Mouse (Mus musculus): Measurements from ENCODE around the gene Morc3. TPM values are rescaled to one million over a fixed set of nuclear protein-coding genes. Genes with fewer than 3 reads are reported as not detected.

The Morc3 gene
- polyA plus RNA-seq (2017; shearing (Covaris generic)), result 10 to 100 TPM; 78.1 to 84.6 (median 80.9) TPM

DNA sequence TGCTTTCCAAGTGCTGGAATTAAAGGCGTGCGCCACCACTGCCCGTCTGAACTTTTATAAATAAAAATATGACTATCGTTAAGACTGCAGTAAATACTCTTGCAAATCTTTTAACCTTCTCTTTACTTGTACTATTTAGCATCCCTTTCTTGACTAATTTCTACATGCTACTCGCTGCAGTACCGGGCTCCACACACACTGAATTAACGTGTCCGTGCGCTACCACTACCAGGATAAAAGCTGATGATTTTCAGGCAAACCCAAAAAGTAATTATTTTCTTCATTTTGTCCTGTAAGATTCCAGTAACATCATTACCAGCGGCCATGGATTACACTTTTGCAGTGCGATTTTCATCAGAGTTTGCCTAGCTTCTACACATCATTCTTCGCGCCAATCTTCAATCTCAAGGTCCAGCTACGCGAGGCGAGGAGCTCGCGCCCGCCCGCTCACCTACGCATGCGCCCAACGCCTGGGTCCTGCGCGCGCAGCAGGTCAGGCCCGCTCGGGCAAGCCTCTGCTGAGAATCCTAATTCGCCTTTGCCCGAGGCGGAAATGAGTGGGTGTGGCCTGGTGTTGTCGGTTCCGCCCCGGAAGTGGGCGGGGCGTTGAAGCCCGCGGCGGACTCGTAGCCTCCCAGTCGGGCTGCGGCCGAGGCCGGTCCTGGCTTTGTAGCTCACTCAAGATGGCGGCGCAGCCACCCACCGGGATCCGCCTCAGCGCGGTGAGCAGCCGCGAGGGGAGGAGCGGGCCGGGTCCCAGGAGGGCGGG lies at the start of gene Morc3:
Morc3 (plus strand) TSS at position 495 of the 769 bp plus-strand sequence.
- peak; percentile 94 for ATAC-seq

DNA sequence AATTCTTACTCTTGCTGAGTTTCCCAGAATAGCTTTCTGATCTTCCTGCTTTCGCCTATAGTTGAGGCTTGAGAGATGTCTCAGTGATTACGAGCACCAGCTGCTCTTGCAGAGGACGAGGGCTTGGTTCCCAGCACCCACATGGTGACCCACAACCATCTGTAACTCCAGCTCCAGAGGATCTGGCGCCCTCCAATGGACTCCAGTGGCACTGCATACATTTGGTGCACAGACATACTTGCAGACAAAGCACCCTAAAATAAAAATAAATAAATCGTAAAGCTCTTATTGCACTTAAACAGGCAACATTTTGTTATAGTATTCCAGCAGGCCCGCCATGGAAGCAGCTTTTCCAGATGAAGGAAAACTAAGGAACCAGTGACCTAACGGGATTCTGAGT lies 47.7 kb upstream of the Morc3 start:
- ATAC-seq, result no peak

DNA sequence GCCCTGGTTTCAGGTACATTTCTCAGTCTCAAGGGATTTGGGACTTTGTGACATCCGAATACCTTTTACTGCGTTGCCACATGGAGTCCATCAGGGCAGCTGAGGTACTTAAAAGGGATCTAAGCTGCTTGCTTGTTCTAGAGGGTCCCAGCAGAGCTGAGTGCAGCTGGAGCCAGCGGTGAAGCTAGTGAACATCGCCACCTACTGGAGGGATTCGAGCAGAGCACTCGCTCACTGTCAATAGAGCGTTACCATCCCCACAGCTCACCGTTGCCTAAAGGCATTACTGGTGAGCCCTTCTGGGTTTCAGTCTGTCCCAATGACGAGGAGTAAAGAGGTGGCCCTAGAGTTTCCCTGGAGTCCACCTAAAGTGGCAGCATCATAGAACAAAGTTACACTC lies 46.1 kb upstream of the Morc3 start:
- ATAC-seq, result peak; percentile 64

DNA sequence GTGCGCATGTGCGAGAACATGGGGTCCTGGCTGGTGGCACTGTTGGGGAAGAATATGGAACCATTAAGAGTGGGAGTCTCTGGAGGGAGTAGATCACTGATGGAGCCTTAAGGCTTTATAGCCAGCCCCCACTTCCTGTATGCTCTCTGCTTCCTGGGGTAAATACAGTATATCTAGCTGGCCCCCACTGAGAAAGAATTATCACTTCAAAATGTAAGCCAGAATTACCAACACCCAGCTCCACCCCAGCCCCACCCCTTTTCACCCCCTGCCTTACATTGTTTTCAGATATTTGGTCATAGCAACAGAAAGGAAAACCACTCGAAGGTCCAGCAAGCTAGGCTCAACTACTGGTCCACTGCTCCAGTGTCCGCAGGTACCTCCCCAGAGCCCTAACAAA lies 43.5 kb upstream of the Morc3 start:
- no peak for ATAC-seq

DNA sequence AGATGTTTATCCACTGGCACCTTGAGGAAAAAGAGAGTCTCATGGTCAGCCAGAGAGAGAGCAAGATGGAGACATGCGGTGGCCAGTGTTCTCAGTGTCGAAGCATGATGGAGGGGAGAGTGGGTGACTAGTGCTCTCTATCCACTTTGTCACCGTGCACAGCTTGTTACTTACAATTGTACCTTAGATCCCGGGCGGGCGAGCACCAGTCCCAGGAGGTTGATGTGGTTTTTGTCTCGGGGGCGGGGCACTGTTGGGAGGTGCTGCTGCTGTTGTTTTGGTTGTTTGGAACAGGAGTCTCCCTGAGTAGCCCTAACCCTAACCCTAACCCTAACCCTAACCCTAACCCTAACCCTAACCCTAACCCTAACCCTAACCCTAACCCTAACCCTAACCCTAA lies 43.0 kb upstream of the Morc3 start:
- ATAC-seq, result no peak

DNA sequence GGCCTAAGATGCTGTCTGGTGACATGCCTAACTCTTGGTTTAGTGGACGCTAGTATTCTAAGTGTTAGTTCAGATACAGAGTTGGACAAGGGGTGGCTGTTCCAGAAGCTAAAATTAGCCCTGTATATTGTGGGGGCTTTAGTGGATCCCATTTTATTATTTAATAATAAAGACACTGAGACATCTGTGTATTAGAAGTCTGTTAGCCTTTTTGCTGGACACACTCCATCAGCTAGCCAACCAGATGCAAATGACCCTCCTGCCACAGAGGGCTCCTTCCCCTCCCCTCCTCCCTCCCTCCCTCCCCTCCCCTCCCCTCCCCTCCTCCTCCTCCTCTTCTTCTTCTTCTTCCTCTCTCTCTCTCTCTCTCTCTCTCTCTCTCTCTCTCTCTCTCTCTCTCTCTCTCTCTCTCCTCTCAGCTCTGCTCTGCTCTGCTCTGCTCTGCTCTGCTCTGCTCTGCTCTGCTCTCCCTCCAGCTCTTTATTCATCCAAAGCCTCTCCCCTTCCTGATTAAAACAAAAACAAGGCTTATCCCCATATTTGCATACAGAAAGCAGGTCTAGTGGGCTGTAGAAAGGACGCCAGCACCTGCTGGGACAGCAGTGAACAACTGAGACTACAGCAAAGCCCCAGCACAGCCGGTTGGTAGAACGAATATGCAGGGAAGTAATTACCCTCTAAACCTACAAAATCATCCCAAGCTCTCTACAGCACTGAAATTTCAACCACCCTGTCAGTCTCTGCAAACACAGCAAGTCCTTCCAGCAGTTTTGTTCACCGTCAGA lies 41.8 kb upstream of the Morc3 start:
- no peak for ATAC-seq

DNA sequence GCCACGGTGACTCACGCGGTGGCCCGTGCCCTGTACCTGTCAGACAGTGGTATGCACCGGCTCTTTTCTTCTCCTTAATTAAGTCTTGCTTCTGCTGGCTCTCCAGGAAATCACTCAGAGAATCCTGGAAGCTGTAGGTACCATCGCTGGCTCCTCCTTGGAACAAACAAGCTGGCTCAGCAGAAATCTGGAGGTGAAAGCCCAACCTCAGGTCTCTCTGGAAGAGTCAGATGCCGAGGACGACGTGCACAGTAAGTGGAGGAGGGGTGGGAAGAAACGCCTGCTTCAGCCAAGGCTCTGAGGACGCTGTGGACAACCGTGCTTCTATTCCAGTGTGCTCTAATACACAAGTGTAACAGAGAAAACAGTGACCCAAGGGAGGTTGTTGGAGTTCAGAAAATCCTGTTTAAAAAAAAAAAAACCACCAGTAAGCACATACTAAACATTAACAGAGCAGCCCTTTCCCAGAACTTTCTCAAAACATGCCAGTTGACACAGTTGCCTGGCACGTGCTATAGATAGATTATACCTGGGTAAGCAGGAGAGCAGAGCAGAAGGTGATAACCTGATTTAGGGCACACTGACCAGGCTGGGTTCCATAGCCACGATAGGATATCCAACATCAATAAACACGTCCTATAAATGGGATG lies 38.8 kb upstream of the Morc3 start:
- no peak for ATAC-seq

DNA sequence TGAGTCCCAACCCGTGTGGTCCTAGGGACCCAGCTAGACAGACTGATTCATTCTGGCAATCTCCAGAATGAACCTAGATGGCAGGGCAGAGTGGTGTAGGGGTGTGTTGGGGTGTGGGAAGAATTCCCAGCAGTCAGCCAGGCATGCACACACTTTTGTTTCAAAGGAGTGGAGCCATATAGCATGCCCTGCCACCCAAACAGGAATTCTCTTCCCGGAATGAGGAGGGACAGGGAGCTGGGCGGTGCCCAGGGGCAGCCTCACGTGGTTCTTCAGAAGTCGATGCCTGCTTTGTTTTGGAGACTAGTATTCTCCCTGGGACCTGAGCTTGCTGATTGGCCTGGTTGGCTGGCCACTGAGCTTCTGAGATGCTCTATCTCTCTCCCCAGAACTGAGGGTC lies 37.1 kb upstream of the Morc3 start:
- no peak for ATAC-seq

DNA sequence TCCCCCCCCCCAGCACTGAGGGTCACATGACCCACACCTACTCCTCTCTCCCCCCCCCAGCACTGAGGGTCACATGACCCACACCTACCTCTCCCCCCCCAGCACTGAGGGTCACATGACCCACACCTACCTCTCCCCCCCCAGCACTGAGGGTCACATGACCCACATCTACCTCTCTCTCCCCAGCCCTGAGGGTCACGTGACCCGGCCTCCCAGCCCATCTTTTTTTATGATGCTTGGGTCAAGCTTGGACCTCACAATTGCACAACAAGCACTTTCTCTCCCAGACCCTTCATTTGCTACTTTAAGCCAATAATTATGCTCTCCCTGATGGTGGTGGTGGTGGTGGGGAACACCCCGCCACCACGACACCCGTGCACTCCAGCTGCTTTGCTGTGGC lies 36.5 kb upstream of the Morc3 start:
- ATAC-seq, result no peak

DNA sequence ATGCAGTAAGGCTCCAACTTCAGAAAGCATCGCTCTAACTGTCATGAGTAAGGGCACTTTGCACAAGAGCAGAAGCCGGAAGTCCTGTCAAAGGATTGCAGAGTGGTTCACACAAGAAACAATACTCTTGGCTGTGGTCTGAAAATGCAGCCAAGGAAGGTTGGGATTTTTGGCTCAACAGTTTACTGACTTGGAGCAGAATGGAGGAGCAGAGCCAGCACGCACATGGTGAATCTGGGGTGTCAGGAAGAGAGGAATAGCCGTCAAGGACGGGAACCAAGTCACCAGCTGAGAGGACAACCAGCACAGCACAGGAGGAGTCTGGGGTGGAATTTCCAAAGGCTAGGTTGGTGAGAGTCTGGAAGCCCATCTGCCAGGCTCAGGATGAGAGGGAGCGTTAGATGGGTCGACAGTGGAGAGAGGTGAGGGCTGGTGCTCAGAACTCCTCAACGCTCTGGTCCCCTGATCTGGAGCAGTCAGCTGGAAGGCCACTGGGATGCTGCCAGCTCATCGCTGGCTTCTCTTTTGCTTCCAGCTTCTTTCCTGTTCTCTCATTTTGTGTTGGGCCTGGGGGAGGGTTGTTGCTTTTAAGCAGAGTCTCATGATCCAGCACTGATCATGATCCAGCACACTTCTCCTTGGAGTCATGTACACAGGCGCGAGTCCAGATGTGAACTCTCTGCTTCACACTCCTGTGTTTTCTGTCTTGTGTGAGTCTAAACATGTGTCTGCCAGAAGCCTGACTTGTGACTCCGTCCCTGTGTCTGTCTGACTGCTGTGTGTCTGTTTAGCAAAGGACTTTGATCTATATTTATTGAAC lies 34.7 kb upstream of the Morc3 start:
- ATAC-seq, result no peak

DNA sequence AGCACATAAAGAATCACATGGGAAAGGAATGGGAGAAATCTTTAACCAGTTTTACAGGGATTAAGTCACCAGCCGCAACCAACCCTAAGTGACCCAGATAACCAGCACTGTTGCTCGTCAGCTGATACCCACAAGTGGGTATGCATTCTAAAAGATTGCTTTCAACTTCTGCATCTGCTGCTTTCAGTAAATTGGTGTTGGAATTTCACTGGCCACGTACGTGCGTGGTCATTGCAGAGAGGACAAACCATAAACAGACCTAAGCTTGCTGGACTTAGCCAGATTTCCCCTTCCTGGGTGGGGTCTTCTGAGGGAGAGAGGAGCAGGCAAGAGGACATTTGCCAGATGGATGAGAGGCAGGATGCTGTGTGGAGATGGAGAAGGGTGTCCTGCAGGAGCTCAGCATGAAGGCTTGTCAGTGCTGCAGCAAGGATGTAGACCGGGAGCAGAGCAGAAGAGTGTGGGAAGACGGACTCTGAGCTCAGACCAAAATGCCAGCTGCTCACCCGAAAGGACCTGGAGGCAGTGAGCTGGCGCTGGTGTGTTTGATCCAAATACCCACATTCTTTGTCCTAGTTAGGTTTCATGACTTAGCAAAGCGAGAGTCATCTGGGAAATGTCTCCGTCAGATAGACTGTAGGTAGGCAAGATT lies 34.0 kb upstream of the Morc3 start:
- ATAC-seq, result no peak

DNA sequence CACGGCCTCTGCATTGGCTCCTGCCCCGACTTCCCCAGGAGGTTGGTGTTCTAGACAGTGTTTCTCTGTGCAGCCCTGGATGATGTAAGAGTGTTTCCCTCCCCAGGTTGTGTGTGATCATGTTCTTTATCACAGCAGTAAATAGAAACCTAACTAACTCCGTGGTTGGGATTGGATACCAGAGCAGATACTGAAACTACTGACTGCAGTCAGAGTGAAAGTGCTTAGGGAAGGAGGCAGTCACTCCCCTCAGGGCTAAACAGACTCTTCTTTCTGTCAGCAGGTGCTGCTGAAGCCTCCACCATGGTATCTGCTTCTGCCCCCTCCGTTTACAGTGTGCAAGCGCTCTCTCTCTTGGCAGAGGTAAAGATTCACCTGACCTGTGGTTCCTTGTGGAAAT lies 33.3 kb upstream of the Morc3 start:
- ATAC-seq, result peak; percentile 88

DNA sequence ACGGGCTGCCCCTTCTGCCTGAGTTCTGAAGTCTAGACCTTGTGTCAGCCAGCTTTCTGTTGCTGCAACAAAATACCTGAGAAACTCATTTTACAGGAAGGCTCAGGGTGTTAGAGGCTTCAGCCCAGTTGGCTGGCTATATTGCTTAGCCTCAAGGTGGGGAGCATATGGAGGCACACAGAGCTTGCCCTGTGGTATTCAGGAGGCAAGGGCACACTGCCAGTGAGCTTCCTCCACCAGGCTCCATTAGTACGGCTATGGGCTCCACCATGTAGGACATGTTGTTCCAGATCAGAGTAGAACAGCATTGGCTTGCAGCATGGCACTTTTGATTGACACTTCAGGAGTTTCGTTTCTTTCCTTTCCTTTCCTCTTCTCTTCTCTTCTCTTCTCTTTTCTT lies 32.9 kb upstream of the Morc3 start:
- ATAC-seq, result no peak

DNA sequence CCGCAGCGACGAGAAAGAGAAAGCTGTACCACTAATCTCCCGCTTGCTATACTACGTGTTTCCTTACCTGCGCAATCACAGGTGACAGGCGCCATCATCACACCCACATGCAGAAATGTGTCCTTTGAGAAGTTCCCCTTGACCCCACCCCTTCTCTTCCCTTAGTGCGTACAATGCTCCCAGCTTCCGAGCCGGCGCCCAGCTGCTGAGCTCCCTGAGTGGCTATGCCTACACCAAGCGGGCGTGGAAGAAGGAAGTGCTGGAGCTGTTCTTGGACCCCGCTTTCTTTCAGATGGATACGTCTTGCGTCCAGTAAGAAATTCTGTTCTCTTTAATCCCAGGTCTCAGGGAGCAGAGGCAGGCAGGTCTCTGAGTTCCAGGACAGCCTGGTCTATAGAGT lies 32.0 kb upstream of the Morc3 start:
- no peak for ATAC-seq

DNA sequence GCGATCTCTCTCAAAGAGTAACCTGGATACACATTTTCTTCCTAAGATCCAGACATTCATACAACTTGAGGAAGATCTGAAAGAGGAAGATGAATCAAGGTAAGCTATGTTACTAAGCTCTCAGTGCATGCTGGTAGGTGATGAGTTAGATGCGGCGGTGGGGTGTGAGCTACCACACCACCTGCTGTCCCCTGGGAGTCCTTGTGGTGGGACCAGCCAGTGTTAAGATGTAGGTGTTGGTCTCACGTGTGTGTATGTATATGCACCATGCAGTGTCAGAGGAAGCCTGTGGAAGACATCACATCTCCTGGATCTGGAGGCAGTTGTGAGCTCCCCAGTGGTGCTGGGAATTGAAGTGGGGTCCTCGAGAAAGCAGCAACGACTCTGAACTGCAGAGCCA lies 24.8 kb upstream of the Morc3 start:
- ATAC-seq, result no peak

DNA sequence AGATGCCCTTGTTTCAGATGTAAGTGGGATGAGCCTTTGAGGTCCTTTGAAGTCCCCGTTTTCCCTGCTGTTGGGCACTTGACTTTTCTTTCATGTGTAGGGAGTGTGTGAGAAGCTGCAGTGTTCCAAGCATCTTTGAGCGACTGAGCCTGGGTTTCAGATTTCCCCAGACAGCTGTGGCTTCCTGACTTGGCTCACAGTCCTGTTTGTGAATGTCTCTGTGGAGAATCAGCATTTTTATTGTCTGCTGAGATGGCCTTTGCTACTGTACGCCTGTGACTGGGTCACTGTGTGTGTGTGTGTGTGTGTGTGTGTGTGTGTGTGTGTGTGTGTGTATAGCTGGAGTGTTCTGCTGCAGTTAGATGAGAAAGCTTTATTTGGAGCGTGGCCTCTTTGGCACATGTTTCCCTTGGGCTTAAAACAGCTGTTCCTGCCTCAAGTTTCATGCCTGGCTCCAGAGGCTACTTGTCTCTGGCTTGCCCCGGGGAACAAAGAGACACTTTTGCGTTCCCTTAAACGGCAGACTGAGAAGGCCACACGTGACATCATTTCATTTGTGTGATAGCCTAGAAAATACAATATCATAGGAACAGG lies 23.9 kb upstream of the Morc3 start:
- ATAC-seq, result no peak

DNA sequence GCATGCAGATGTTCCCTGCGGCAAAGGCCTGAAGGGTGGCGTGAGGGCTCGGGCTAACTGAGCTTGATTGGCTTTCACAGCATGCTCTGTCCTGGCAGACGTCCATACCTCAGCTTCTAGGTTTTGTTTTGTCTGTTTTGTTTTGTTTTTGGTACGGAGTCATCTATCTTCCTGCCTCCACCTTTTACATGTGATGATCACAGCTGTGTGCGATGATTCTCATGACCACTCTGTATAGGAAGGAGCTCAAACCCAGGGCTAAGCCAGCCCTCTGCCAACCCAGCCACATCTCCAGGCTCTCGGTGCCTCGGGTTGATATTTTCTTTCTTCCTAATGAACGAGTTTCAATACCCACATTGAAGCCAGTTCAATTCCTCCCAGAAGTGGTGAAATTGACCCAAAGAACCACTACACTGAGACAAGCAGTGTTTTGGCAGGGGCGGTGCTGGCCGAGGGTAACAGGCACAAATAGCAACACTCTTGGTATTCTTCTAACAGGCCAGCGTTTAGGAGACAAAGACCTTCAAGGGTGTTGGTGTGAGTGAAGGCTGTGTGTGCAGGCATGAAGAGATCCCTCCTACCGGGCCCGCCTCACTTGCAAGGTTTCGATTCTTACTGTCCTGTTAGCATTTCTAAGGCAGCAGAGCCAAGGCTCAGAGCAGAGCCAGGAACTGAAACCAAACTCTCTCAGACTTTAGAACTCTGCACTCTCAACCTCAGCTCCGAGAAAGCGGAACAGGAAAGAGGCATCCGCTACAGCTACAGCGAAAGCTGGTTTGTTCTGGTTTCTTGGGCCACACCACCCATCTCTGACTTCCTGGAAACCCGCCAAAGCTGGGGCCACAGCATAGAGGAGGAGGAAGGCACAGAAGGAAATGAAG lies 15.8 kb upstream of the Morc3 start:
- peak; percentile 98 for ATAC-seq

DNA sequence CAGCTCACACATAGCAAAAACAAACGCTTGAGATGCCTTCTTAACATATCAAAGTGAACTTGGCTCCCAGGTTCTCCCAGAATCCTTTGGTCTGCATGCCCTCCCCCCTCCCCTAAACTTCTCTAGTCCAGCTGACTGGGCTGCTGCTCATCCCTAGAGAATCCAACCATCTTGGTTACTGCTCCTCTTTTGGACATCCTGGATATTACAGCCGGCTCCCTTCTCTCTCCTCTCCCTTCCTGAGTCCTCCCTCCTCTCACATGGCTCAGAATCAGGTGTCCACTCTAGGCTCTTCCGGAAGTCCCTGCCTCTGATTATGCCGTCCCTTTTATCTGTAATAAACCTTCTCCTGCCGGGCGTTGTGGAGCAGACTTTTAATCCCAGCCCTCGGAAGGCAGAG lies 15.1 kb upstream of the Morc3 start:
- ATAC-seq, result no peak

DNA sequence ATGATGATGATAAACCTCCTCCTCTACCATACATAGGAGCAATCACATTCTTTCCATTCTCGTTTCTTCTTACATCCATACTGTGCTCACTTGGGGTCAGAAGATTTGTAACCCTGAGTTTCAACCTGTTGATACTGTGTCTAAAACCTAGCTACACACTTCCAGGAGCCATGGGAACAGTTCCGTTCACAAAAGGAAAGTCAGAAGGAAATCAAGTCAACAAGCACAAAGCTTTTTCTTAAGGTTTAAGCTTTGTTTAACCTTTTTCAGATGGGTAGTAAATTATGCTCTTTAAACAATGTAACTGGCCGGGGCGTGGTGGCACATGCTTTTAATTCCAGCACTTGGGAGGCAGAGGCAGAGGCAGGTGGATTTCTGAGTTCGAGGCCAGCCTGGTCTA lies 14.6 kb upstream of the Morc3 start:
- no peak for ATAC-seq

DNA sequence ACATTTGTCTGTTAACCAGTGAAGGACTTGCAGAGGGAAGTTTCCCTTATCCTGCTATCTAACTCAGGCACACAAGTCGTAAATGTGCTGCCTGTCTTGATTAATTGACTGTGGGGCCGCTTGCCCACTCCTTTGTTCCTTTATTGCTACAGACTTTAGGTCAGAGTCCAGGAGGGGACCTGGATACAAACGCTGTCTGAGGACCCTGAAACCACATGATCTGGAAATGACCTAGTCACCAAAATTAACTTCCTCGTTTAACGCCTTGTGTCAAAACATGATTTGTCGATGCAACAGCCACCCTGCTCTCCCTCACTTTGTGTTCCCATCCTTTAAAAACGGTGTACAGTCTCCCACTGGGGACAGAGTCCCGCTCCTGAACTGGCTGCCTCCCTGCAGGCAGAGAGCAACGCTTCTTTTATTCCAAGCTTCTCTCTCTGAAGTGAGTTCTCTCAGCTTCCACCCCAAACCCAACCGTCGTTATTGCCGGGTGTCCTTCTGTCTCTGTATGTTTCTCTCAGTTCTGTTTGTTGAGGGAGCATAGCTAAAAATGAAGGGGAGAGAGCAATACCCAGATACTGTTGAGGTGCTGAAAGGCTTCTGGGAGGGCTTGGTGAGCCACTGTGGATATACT lies 13.1 kb upstream of the Morc3 start:
- ATAC-seq, result no peak
